Mouse (Mus musculus) gastrocnemius, adult 18-20 months (tissue): ENCODE results near the gene Pef1. TPM values are rescaled to one million over a fixed set of nuclear protein-coding genes. Genes with fewer than 3 reads are reported as not detected.

Experiments
- DNase-seq: peaks from one replicate; pipeline ENCODE4 v3.0.0; 2021; ENCODE audit warnings: low spot score
- total RNA-seq, 2 experiments: library from RNA; stranded (reverse); gene quantifications; 2 replicates each; pipeline ENCODE4 v1.2.3; 2021

Pef1 gene
- total RNA-seq, 2 experiments from 2014 or later: 33.7 to 38.6 TPM

DNA sequence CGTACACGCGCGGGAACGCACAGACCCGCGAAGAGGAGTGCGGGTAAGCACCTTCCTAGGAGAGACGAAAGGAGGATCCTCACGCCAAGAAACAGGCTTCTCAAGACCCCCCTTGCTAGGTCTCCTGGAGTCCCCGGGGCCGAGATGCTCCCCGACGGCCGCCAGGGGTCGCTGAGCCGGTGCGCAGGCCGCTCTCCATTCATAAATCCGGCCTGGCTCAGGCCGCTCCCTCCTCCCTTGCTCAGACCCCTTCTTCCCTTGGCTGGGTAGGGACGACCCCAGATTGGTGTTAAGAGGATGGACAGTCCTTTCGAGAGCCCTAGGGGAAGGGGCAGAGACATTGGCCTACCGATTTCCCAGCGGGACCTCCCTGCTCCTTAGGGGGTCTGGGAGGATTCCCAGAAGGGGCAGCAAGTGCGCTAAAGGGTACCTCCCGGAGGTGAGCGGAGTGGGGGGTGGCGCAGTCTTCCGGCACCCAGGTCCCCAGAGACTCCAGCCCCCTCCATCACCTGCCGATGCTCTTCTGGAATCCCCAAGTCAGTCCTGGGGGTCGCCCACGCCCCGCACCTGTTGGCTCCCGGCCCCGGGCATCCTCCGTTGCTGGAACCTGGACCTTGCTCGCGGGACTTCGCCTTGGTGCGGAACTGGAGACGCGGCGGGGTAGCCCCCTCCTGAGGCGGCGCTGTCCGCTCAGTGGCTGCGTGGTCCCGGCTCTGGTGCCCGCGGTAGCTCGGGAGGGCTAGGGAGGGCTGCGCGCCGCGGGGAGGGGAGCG is 36.3 kb downstream of the Pef1 start:
- DNase-seq: peak; percentile 54

GRCm38 (mm10) chr4:130139214-130139492 is 36.8 kb downstream of the Pef1 start, which contains the start of gene Hcrtr1:
Gene Hcrtr1 (minus strand): TSS chr4:130139359.
- DNase-seq: no peak

- no peak for DNase-seq
Measured at GRCm38 (mm10) chr4:130140992-130141402, 38.6 kb downstream of the Pef1 start.

- DNase-seq: no peak
Measured at GRCm38 (mm10) chr4:130141786-130142185, 39.4 kb downstream of the Pef1 start.

- no peak for DNase-seq
Measured at GRCm38 (mm10) chr4:130148405-130148804, 46.0 kb downstream of the Pef1 start.

DNA sequence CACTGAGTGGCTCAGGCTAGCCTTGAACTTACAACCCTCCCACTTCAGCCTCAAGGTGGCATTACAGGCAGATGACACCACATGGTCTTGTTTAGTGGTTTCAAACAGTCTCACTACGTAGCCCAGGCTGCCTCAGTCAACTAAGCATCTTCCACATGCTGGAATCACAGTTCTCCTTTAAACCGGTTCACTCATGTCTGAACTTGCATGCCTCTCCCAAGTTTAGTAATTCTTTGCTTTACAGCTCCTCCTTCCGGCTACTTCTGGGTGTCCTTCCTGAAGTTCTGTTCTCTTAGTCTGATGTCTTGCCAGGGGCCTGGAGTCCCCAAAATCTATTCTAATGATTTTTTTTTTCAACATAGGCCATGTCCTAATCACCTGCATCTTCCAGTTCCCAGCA is 51.9 kb downstream of the Pef1 start:
- DNase-seq: no peak

GRCm38 (mm10) chr4:130156812-130157371 is 54.5 kb downstream of the Pef1 start:
- DNase-seq: no peak

DNA sequence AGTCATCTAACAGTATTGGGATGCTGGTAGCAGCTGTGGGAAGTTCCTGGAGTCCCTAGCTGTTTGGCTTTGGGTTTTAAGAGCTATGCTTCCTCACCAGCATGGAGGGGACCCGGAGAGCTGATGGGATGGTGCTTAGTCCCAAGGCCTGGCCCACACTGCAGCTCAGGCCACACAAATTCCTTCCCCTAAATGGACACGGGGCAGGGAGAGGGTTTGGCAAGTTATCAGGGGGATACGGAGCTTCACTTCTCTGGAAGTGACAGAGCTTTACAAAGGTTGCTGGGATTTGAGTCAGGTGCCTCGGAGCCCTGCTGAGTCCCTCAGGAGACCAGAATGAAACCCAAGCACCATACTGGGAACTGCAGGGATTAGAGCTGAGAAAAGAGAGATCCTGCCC is 59.0 kb downstream of the Pef1 start:
- no peak for DNase-seq

GRCm38 (mm10) chr4:130163391-130163861 is 61.1 kb downstream of the Pef1 start:
- DNase-seq: no peak

GRCm38 (mm10) chr4:130164121-130164520 is 61.8 kb downstream of the Pef1 start:
- DNase-seq: no peak

- no peak for DNase-seq
Measured at GRCm38 (mm10) chr4:130166061-130166460, 63.7 kb downstream of the Pef1 start.

- no peak for DNase-seq
Measured at GRCm38 (mm10) chr4:130166592-130166991, 64.2 kb downstream of the Pef1 start.

- no peak for DNase-seq
Measured at GRCm38 (mm10) chr4:130167321-130167720, 65.0 kb downstream of the Pef1 start.

GRCm38 (mm10) chr4:130167814-130168213 is 65.5 kb downstream of the Pef1 start:
- DNase-seq: no peak

DNA sequence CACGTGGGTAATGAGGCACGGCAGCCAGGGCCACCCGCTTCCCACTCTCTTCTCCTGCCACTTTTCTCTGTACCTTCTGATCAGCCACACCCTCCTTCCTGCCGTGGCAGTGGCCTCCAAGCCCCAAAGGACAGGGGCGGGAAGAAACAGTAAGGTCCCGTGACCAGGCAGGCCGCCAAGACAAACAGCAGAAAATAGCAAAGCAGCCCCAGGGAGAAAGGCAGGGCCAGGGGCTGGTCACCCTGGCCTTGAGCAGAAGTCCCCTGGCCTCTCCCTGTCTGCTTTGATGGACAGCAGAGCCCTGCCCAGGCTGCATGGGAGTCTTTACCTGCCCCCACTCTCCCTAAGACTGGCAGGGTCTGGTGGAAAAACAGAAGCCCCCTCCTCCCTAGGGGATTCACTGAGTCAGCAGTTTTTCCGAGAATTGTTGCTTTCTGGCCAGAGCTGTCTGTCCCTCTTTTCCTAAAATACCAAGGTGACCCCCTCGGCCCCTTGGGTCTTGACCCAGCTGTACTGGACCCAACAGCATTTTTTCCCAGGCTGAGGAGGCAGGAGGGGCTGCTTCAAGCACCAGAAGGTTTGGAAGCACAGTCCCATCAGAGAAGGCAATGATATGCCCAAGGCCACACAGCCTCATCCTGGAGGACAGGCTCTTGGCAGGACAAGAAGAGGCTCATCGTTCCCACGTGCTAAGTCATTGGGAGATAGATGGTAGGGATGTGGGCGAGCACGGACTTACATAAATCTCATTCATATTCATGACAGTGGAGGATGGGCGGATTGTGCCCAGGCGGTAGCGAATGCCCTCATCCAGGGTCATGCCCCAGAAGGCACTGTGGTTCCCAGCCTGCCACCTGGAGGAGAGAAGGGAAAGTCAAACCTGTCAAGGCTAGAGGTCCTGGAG is 66.2 kb downstream of the Pef1 start:
- DNase-seq: peak; percentile 71

DNA sequence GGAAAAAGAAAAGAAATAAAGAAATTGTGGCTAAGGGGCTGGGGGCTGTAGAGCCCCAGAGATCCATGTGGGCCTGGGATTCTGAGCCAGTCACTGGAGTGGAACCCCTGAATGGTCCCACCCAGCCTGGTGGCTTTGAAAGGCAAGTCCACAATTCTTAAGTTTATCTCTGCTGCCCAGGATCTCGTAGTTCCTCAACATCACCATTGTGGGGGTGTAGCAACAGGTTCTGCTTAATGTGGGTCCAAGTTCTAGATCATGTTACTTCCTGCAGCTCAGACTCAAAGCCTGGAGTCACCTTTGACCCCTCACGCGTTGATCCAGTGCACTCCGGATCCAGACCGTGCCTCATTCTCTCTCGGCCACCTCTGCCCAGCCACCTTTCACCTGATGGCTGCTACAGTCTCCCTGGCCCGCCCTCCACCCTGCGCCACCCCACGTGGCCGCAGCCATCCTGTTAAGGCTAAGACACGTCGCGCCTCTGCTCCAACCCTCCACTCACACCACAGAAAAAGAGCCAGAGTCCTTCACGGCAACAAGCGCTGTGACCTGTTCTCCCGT is 67.1 kb downstream of the Pef1 start:
- DNase-seq: no peak

DNA sequence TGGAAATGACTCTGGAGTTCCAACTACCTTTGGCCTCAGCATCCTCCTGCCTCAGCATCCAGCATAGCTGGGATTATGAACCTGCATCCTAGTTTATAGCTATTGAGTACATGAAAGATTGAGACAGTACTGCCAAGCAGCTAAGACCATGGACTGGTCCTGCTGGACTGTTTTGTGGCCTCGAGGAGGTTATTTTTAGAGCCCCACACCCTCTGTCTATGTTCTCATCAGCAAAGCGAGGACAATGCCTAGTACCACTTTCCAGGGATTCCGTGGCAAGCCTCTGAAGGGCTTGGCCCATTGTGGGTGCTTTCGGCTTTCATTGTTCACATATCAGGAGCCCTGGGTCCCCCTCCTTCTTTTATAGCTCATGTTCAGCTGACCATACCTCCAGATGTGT is 68.0 kb downstream of the Pef1 start:
- DNase-seq: no peak

GRCm38 (mm10) chr4:130171951-130172765 is 69.8 kb downstream of the Pef1 start:
- peak; percentile 55 for DNase-seq

- no peak for DNase-seq
Measured at GRCm38 (mm10) chr4:130173060-130173822, 70.9 kb downstream of the Pef1 start.

DNA sequence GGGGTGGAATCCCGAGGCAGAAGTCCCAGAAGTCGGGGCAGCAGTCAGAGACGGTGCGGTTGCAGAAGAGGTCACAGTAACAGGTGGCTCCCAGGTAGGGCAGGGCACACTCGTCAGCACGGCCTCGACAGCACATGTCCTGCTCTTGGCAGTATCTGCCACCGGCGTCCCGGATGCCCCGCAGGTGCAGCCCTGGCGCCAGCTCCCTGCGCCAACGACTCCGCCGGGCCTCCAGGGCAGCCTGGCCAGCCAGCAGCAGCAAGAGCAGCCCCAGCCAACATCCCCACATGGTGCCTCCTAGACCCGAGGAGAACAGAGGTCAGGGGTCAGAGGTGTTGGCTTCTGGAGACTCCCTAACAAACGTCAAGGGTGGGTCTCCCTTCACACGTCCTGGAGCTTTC is 71.6 kb downstream of the Pef1 start:
- DNase-seq: no peak
